Mouse (Mus musculus) adrenal gland, postnatal 0 days (tissue): ENCODE results near the gene Lcn11. TPM values are rescaled to one million over a fixed set of nuclear protein-coding genes. Genes with fewer than 3 reads are reported as not detected.

ENCODE experiments used
- polyA plus RNA-seq: library from polyadenylated mRNA; unstranded; fragments of >200 nt; fragmentation: Nextera tagmentation; extraction: Ambion mirVana; gene quantifications from 2 replicates; pipeline ENCODE4 v1.2.1, GENCODE M21; 2015

Lcn11 gene
- polyA plus RNA-seq: not detected in 2 replicates

DNA sequence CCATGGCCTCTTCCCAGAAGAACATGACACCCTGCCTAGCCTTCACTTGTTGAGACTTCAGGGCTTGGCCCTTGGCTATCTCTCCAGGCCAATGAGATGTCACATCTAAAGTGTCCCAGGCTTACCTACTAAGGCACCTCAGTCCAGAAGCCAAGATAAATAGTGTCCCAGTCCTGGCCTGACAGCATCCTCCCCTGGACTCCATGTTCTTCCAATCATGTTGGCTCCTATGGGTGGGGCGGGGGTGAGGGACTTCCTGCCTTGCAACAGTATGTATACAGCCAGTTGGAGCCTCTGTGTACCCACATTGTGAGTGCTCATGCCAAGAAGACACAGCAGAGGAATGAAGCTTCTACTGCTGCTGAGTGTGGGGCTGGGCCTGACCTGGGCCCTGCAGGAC is at the start of gene Lcn11:
Lcn11 (plus strand) TSS at position 301 of the 400 bp plus-strand sequence.

DNA sequence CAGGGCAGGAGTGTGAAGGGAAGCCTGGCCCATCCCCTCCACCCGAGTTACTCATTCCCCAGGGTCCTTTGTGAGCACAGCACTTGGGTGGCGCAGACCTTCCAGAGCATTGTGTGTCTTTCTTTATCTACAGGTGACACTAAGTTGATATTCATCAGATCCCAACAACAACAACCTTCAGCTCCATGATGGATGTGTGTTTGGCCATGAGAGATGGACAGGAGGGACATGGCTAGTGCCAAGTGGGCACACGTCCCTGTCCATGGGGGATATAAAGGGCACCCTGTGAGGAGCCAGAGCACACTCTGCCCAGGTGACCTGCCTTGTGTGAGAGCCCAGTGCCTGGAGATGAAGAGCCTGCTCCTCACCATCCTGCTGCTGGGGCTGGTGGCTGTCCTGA is 40.1 kb upstream of the Lcn11 start, which contains the start of gene Obp2b:
Obp2b (plus strand) TSS at position 301 of the 400 bp plus-strand sequence.

DNA sequence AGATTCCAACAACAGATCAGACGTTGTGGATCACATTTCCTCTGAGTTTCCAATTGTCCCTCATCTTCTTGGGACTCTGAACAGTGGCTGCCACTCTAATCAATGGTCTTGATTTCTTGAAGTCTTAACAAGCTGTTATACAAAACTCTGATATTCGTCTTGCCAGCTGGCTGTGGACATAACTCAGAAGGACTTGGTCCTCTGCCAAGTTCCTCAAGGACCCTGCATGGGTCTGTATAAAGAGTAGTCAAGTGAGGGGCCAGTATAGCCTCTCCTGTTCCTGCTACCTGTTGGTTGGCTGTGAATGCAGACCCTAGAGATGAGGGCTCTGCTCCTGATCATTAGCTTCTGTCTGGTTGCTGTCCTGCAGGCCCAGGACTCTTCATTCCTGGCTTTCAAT is 11.5 kb upstream of the Lcn11 start, which contains the start of gene Lcn3:
Lcn3 (plus strand) TSS at position 301 of the 400 bp plus-strand sequence.

DNA sequence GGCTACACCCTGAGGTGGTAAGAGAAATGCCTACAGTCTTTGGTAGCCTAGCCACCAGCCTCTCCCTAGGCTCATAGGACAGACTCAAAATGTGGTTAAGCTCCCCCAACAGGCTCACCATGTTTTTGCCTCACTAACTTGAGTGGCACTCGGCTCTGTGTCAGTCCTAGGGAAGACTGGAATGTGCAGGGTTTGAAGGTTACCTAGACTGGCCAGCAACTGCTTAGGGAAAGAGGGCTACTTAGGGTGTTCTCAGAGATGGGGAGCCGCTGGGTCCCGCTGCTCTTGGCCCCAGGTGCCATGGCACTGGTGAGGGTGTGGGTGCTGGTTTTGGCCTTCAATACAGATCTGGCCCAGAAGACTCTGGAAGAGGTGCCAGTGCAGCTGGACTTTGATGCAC is 5.1 kb downstream of the Lcn11 start, which contains the start of gene Gm13539:
Gm13539 (plus strand) TSS at position 301 of the 400 bp plus-strand sequence.

DNA sequence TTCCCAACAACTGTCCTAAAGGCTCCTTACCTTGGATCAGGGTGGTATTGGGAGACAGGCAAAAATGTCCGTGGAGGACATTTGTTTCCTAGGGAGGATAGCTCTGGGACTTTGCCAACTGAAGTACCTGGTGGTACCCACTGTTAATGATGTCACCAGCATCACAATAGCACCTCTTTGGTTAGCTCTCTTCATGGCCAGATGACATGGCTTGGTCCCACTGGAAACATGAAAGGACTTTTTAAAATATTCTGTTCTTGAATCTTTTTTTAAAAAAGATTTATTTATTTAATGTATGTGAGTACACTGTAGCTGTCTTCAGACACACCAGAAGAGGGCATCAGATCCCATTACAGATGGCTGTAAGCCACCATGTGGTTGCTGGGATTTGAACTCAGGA is 38.9 kb downstream of the Lcn11 start, which contains the start of gene Glt6d1:
Glt6d1 (minus strand) TSS at position 101 of the 400 bp plus-strand sequence.

DNA sequence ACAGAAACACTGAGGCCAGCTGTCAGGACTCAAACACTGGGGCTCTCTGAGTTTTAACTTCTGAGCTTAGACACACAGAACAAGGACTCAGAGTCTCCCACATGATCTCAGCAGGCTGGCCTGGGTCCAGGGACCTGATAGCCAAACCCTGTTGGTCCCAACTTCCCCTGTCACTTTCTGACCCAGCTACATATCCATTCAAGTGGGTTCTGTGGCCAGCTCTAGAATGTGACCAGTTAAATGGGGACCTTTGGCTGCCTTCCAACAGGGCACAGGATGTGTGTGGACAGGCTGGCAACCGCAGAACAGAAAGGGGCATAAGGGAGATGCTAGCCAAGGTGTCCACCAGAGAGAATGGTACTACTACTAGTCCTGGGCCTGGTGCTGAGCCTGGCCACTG is 46.0 kb downstream of the Lcn11 start, which contains the start of gene Lcn9:
Lcn9 (plus strand) TSS at position 348 of the 400 bp plus-strand sequence.

Other genes with a start within 250 kb of the Lcn11 start
- gene Traf2, start 230.1 kb upstream of the Lcn11 start, polyA plus RNA-seq: 15.4 and 20.6 TPM in 2 replicates
- gene Edf1, start 219.2 kb upstream of the Lcn11 start, polyA plus RNA-seq: 273 and 345 TPM in 2 replicates
- gene Mamdc4, start 202.2 kb upstream of the Lcn11 start, polyA plus RNA-seq: 1.3 and 2.6 TPM in 2 replicates
- gene Phpt1, start 201.8 kb upstream of the Lcn11 start, polyA plus RNA-seq: 140 and 158 TPM in 2 replicates
- 1.3 and 2.1 TPM in 2 replicates for gene Ajm1, start 195.3 kb upstream of the Lcn11 start, polyA plus RNA-seq
- 42.6 and 68.2 TPM in 2 replicates for gene Rabl6, start 168.5 kb upstream of the Lcn11 start, polyA plus RNA-seq
- 0.50 and 0.87 TPM in 2 replicates for gene Ccdc183, start 159.3 kb upstream of the Lcn11 start, polyA plus RNA-seq
- 124 and 149 TPM in 2 replicates for gene Tmem141, start 155.0 kb upstream of the Lcn11 start, polyA plus RNA-seq
- gene Fcna, start 149.0 kb upstream of the Lcn11 start, polyA plus RNA-seq: 55.5 and 82.4 TPM in 2 replicates
- not detected in 2 replicates for gene Lcn8, start 123.9 kb upstream of the Lcn11 start, polyA plus RNA-seq
- gene Lcn5, start 119.1 kb upstream of the Lcn11 start, polyA plus RNA-seq: 0.21 and 0.44 TPM in 2 replicates
- 0.48 TPM in 1 of 2 replicates, not detected in the other for gene Lcn6, start 100.2 kb upstream of the Lcn11 start, polyA plus RNA-seq
- not detected in 2 replicates for gene Lcn10, start 94.3 kb upstream of the Lcn11 start, polyA plus RNA-seq
- gene Obp2a, start 77.0 kb upstream of the Lcn11 start, polyA plus RNA-seq: 3.7 and 14.1 TPM in 2 replicates
- 110 and 186 TPM in 2 replicates for gene Bmyc, start 70.3 kb upstream of the Lcn11 start, polyA plus RNA-seq
- not detected in 2 replicates for gene Obp2b, start 40.0 kb upstream of the Lcn11 start, polyA plus RNA-seq
- gene Lcn3, start 11.4 kb upstream of the Lcn11 start, polyA plus RNA-seq: not detected in 2 replicates
- gene Gm13539, start 5.2 kb downstream of the Lcn11 start, polyA plus RNA-seq: not detected in 2 replicates
- gene Glt6d1, start 38.8 kb downstream of the Lcn11 start, polyA plus RNA-seq: not detected in 2 replicates
- gene Lcn9, start 46.1 kb downstream of the Lcn11 start, polyA plus RNA-seq: not detected in 2 replicates
- gene Sohlh1, start 70.2 kb downstream of the Lcn11 start, polyA plus RNA-seq: 0.09 TPM in 1 of 2 replicates, not detected in the other
- 3.0 and 3.6 TPM in 2 replicates for gene Kcnt1, start 86.7 kb downstream of the Lcn11 start, polyA plus RNA-seq
- gene Camsap1, start 206.3 kb downstream of the Lcn11 start, polyA plus RNA-seq: 8.6 and 10.9 TPM in 2 replicates
- 51.3 and 77.7 TPM in 2 replicates for gene Ubac1, start 244.7 kb downstream of the Lcn11 start, polyA plus RNA-seq